Mouse (Mus musculus) skeletal muscle tissue, adult 2 months (tissue): ENCODE measurements around the gene Cxcr5.

Source experiments
- DNase-seq: peaks from one replicate; pipeline ENCODE4 v3.0.0-alpha.2; 2012; ENCODE audit warnings: low read depth, low spot score

The Cxcr5 gene

DNA sequence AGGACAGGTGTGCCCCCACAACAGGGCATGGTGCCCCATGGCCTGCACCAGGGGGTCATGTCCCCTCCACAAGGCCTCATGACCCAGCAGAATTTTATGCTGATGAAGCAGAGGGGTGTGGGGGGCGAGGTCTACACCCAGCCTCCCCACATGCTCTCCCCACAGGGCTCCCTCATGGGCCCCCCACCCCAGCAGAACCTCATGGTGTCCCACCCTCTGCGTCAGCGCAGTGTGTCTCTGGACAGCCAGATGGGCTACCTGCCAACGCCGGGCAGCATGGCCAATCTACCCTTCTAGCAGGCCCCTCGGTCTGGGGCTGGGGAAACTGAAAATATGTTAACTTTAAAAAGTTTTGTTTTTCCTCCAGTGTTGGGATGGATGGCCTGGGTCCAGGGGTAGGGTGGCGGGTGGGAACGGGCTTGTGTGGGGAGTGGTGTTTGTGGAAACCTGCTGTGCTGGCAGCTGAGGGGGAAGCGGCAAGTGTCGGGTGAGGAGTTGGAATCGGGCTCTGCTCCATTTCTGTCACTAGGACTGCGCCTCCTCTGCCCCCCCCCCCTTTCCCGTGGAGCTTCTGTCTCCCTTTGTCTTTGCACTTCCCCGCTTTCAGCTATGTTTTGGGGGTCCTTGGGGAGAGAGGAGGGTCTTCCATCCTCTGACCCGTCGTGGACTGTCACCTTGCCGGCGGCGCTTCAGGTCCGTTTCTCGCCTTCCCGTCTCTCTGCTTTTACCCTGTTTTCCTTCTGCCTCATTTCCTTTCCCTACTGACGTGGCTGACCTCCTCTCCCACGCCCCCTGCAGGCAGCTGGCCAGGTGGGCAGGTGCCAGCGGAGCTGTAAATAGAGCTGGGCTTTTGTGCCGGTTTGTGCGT is 52.0 kb downstream of the Cxcr5 start:
- no peak for DNase-seq

DNA sequence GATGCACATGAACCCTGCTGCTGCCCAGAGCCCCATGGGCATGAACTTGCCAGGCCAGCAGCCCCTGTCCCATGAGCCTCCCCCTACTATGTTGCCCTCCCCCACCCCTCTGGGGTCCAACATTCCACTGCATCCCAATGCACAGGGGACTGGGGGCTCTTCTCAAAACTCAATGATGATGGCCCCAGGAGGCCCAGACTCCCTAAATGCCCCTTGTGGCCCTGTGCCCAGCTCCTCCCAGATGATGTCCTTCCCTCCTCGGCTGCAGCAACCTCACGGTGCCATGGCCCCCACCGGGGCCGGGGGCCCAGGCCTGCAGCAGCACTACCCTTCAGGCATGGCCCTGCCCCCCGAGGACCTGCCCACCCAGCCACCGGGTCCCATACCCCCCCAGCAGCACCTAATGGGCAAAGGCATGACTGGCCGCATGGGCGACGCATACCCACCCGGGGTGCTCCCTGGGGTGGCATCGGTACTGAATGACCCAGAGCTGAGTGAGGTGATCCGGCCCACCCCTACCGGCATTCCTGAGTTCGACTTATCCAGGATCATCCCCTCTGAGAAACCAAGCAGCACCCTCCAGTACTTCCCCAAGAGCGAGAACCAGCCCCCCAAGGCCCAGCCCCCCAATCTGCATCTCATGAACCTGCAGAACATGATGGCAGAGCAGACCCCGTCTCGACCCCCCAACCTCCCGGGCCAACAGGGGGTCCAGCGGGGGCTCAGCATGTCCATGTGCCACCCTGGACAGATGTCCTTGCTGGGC is 52.8 kb downstream of the Cxcr5 start:
- no peak for DNase-seq

GRCm38 (mm10) chr9:44508124-44508619 is 53.5 kb downstream of the Cxcr5 start:
- no peak for DNase-seq

DNA sequence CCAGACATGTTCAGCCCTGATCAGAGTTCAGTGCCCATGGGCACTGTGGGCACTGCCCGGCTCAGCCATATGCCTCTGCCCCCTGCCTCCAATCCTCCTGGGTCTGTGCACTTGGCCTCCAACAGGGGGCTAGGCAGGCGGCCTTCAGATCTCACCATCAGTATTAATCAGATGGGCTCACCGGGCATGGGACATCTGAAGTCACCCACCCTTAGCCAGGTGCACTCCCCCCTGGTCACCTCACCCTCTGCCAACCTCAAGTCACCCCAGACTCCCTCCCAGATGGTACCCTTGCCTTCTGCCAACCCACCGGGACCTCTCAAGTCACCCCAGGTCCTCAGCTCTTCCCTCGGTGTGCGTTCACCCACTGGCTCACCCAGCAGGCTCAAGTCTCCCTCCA is 54.3 kb downstream of the Cxcr5 start:
- DNase-seq, result no peak

GRCm38 (mm10) chr9:44506566-44506965 is 55.1 kb downstream of the Cxcr5 start:
- no peak for DNase-seq

- no peak for DNase-seq
Measured at GRCm38 (mm10) chr9:44505824-44506467, 55.7 kb downstream of the Cxcr5 start.

DNA sequence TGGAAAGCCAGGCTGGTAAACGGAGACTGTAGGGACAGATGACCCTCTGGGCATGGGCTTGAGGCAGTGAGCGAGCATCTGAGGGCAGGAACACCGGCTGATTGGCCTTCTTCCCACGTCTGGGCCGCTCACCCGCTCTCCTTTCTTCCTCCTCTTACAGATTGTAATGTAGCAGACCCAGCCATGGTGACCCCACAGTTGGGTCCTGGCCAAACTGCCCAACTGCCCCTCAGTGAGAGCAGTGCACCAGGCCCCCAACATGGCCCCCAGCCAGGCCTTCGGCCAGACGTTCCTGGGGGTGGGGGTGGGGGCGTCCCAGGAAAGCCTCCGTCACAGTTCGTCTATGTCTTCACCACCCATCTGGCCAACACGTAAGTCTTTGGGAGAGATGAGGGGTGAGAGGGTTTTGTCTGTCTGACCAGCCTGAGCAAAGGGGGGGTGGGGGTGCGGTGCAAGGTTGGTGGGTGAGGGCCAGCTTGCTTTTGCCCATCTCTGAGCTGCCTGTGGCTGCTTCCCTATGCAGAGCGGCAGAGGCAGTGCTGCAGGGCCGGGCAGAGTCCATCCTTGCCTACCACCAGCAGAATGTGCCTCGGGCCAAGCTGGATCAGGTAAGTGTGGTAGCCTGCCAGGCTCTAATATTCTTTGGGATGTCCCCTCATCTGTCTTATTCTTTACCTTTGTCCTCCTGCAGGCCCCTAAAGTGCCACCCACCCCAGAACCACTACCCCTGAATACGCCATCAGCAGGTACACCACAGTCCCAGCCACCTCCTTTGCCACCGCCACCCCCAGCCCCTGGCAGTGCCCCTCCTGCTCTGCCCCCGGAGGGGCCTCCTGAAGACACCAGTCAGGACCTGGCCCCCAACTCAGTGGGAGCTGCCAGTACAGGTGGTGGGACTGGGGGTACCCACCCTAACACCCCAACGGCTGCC is 56.5 kb downstream of the Cxcr5 start:
- DNase-seq, result no peak

DNA sequence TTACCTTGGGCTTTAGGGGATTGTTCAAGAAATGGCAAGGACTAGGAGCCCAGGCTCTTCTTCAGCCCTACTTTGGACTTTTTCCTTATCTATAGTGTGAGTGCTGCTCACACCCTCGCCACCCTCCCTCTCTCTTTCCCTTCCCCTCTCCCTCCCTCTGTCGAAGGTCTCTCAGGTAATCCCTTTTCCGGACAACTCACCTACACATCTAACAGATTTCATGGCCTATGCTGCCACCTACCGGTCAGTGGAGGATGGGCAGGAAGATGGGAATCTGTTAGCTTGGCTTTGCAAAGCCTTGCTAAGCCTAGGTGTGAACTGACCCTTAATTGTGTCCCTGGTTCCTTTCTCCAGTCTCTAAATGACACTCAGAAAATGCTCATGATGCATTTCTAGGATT is 59.7 kb downstream of the Cxcr5 start:
- DNase-seq, result peak; percentile 80

GRCm38 (mm10) chr9:44501206-44501879 is 60.3 kb downstream of the Cxcr5 start:
- no peak for DNase-seq

DNA sequence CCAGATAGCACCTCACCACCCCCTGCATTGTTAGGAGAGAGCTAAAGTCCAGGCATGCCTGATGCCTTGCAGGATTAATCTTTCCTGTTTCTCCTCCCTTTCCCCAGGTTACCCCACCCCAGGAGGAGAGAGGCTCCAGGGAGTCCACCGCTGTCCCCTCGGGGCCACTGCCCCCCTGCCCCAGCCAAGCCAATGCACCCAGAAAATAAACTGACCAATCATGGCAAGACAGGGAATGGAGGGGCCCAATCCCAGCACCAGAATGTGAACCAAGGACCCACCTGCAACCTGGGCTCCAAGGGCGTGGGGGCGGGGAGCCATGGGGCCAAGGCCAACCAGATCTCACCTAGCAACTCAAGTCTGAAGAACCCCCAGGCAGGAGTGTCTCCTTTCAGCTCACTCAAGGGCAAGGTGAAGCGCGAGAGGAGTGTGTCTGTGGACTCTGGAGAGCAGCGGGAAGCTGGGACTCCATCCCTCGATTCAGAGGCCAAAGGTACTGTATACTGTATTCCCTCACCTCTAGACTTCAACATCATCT is 61.0 kb downstream of the Cxcr5 start:
- no peak for DNase-seq

- DNase-seq, result no peak
Measured at GRCm38 (mm10) chr9:44500163-44500533, 61.5 kb downstream of the Cxcr5 start.

DNA sequence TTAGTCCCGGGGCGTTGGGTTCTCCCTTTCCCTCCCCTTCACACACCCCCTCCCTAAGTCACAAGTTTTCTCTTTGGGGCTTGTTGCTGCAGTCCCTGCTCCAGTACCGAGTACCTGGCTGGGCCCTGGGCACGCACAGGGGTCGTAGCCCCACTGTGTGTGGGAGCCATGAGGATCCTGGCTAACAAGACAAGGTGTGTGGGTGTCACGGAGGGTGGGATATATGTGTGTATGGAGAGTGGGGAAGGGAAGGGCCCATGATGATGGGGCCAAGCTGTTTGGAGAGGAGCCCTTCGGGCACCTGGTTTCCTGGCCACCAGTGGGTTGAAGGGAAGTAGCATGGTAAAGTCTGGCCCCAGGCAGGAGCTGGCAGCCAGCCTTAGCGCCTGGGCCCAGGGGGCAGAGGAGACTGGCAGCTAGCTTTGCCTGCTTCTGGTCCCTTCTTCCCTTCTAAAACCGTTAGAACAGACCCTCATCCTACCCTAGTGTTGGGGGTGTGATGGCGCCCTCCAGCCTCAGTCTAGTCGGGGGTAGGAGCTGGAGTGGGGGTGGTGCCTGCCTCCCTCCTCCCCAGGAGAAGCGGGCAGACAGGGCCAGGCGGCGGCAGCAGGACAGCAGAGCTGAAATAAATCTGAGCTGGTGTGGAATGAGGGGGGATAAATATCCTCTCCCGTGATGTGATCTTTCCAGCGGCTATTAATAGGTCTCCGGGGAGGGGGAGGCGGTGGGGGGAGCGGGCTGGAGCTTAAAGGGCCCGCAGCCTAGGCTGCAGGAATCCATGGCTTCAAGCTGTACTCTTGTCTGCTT is 62.1 kb downstream of the Cxcr5 start:
- peak; percentile 90 for DNase-seq

- DNase-seq, result peak; percentile 81
Measured at GRCm38 (mm10) chr9:44498421-44499355, 63.0 kb downstream of the Cxcr5 start.

- no peak for DNase-seq
Measured at GRCm38 (mm10) chr9:44497624-44498377, 63.9 kb downstream of the Cxcr5 start.

- no peak for DNase-seq
Measured at GRCm38 (mm10) chr9:44496803-44497461, 64.7 kb downstream of the Cxcr5 start.

DNA sequence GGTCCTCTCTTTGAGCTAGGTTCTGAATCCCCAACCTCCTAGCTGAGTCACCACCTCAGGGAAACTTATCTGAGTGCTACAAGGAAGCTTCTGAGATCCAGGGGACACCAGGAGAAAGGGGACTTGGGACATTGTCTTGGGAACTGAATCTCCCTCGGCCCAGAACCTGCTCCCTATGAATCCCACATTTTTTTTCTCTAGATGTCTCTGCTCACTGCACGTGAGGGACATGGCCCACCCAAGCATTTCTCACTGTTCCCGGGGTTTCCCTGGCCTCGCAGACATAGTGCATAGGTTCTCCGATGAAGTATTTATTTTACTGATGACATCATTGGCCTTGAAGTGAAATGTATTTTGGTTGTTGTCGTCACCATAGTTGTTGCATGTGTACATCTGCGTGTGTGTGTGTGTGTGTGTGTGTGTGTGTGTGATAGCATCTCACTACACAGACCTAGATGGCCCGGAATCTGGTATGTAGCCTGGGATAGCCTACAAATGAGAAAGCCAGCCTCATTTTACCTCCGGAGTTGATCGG is 65.8 kb downstream of the Cxcr5 start:
- no peak for DNase-seq
